Mouse (Mus musculus) thymus, adult 2 months (tissue): Measurements from ENCODE around the gene Rsph6a. TPM values are rescaled to one million over a fixed set of nuclear protein-coding genes. Genes with fewer than 3 reads are reported as not detected.

ENCODE experiments used
- DNase-seq: peaks from one replicate; pipeline ENCODE4 v3.0.0; 2021
- H3K27ac ChIP-seq: fragments of 200-500 bp; 2 replicates; pipeline ENCODE4 v1.5.1; 2012; ENCODE audit warnings: low read length, control low read depth; ENCODE audit not compliant: control insufficient read depth, insufficient read depth
- H3K27me3 ChIP-seq: fragments of 200-500 bp; 2 replicates; pipeline ENCODE4 v1.6.1; 2012; ENCODE audit warnings: mild to moderate bottlenecking, low read length, moderate library complexity, mixed read lengths; ENCODE audit not compliant: control insufficient read depth, insufficient read depth
- H3K36me3 ChIP-seq: fragments of 200-500 bp; 2 replicates; pipeline ENCODE4 v1.6.1; 2012; ENCODE audit warnings: mild to moderate bottlenecking, low read length, moderate library complexity; ENCODE audit not compliant: control insufficient read depth, insufficient read depth
- H3K4me1 ChIP-seq: fragments of 200-500 bp; replicated peaks from 2 replicates; pipeline ENCODE4 v1.6.1; 2012; ENCODE audit warnings: low read length; ENCODE audit not compliant: control insufficient read depth, insufficient read depth
- H3K4me3 ChIP-seq: fragments of 200-500 bp; 2 replicates; pipeline ENCODE4 v1.5.1; 2012; ENCODE audit warnings: mild to moderate bottlenecking, low read length, control low read depth, moderate library complexity; ENCODE audit not compliant: control insufficient read depth, insufficient read depth
- CTCF ChIP-seq: fragments of 200-500 bp; IDR thresholded peaks from 2 replicates; pipeline ENCODE4 v1.5.1; 2012; ENCODE audit warnings: mild to moderate bottlenecking, control low read depth, low read length, moderate library complexity, borderline replicate concordance; ENCODE audit not compliant: control insufficient read depth, poor library complexity, insufficient read depth; ENCODE audit errors: extremely low read depth
- POLR2A ChIP-seq: fragments of 200-500 bp; IDR thresholded peaks from 2 replicates; pipeline ENCODE4 v1.6.1; 2012; ENCODE audit warnings: mild to moderate bottlenecking, low read length, control low read depth, moderate library complexity; ENCODE audit not compliant: control insufficient read depth, poor library complexity, insufficient read depth; ENCODE audit errors: extremely low read depth
- whole genome bisulfite sequencing: fragments of 180-500 bp; shearing (Covaris S2); methylation state at CpG from one replicate; pipeline ENCODE4 v1.1.7; 2018; 5-methylcytosine and 5-hydroxymethylcytosine counted together
- polyA plus RNA-seq: library from polyadenylated mRNA; depleted of rRNA; stranded (reverse); fragments of >200 nt; gene quantifications from 2 replicates; pipeline ENCODE4 v1.2.3, GENCODE M21; 2012

Gene Rsph6a
- polyA plus RNA-seq, 1 experiment: 0.18 TPM

GRCm38 (mm10) chr7:19023357-19023814, 31.1 kb upstream of the Rsph6a start, which contains the start of gene Foxa3:
Foxa3 (minus strand) TSS chr7:19023538.
- WGBS: 6% methylated on average over 30 of the region's 30 CpGs
- peak; percentile 45 for DNase-seq

GRCm38 (mm10) chr7:19024096-19024506, 30.4 kb upstream of the Rsph6a start, which contains the start of gene Sympk:
Sympk (plus strand) TSS chr7:19024377.
- no peak within 1 kb of the TSS for H3K27ac ChIP-seq
- TF ChIP-seq CTCF (peak; percentile 72; the same call in 1 of the 2 replicates), POLR2A (peak; percentile 82)

More at GRCm38 (mm10) chr7:19023357-19023814, 31.1 kb upstream of the Rsph6a start, which contains the start of gene Foxa3:
- Histone ChIP-seq H3K4me3 (peak within 1 kb of the TSS; percentile 82), H3K4me1 (peaks cover 18% of the 10 kb centered on the region), H3K27me3 (no peaks in the 10 kb centered on the region), H3K36me3 (no peaks in the 10 kb centered on the region), H3K27ac (no peak within 1 kb of the TSS)
- 0 out of 2 replicates have a peak, but pooled peaks have one; percentile 44 for TF ChIP-seq CTCF
- no peak for TF ChIP-seq POLR2A

GRCm38 (mm10) chr7:19024581-19025255, 29.8 kb upstream of the Rsph6a start:
- WGBS: 2% methylated on average over 36 of the region's 36 CpGs
- Histone ChIP-seq H3K27ac (no peak overlapping the region), H3K27me3 (no peaks in the 10 kb centered on the region), H3K4me1 (peaks cover 18% of the 10 kb centered on the region), H3K36me3 (peaks cover 3% of the 10 kb centered on the region), H3K4me3 (peak overlapping the region; percentile 82)
- TF ChIP-seq CTCF (no peak), POLR2A (no peak)
- DNase-seq: peak; percentile 53

More at GRCm38 (mm10) chr7:19024096-19024506, 30.4 kb upstream of the Rsph6a start, which contains the start of gene Sympk:
- H3K4me3 ChIP-seq: peak within 1 kb of the TSS; percentile 82
- H3K4me1 ChIP-seq: peaks cover 18% of the 10 kb centered on the region
- no peaks in the 10 kb centered on the region for H3K27me3 ChIP-seq
- WGBS: under 1% methylated on average over 49 of the region's 50 CpGs
- peak; percentile 95 for DNase-seq
- no peaks in the 10 kb centered on the region for H3K36me3 ChIP-seq

GRCm38 (mm10) chr7:19028067-19028466, 26.4 kb upstream of the Rsph6a start:
- DNase-seq: no peak
- Histone ChIP-seq H3K4me3 (no peak overlapping the region), H3K27me3 (no peaks in the 10 kb centered on the region), H3K36me3 (peaks cover 32% of the 10 kb centered on the region), H3K27ac (no peak overlapping the region), H3K4me1 (peaks cover 11% of the 10 kb centered on the region)
- TF ChIP-seq CTCF: no peak
- TF ChIP-seq POLR2A: no peak

- no peaks in the 10 kb centered on the region for H3K27me3 ChIP-seq
- no peak for TF ChIP-seq POLR2A
- TF ChIP-seq CTCF: peak; percentile 86
- DNase-seq: peak; percentile 65
- H3K36me3 ChIP-seq: peaks cover 35% of the 10 kb centered on the region
- no peak overlapping the region for H3K27ac ChIP-seq
- 73% methylated on average over 6 of the region's 6 CpGs for WGBS
- H3K4me1 ChIP-seq: peaks cover 5% of the 10 kb centered on the region
- no peak overlapping the region for H3K4me3 ChIP-seq
Observed at GRCm38 (mm10) chr7:19029084-19029653, 25.3 kb upstream of the Rsph6a start.

- H3K27ac ChIP-seq: no peak overlapping the region
- H3K36me3 ChIP-seq: peaks cover 51% of the 10 kb centered on the region
Observed at GRCm38 (mm10) chr7:19031641-19032040, 22.8 kb upstream of the Rsph6a start.

More at GRCm38 (mm10) chr7:19031641-19032040, 22.8 kb upstream of the Rsph6a start:
- TF ChIP-seq CTCF (no peak), POLR2A (no peak)
- Histone ChIP-seq H3K4me1 (no peaks in the 10 kb centered on the region), H3K4me3 (no peak overlapping the region), H3K27me3 (no peaks in the 10 kb centered on the region)
- no peak for DNase-seq
- WGBS: 94% methylated on average over 4 of the region's 4 CpGs
